Mouse (Mus musculus) liver, postnatal 0 days (tissue): ENCODE measurements around the gene Olfr406. TPM values are rescaled to one million over a fixed set of nuclear protein-coding genes. Genes with fewer than 3 reads are reported as not detected.

Experiments used
- ATAC-seq: fragments of 200-750 bp; cut with Nextera tagmentation; 2 replicates; pipeline ENCODE4 v1.8.0; 2017; ENCODE audit warnings: mild to moderate bottlenecking, moderate library complexity
- DNase-seq: peaks from one replicate; pipeline ENCODE4 v3.0.0-alpha.2; 2016
- H3K27ac ChIP-seq: fragments of 300-500 bp; sonication (generic); 2 replicates; pipeline ENCODE4 v1.5.1; 2014; ENCODE audit warnings: antibody characterized with exemption, moderate library complexity, mild to moderate bottlenecking, low read depth
- H3K27me3 ChIP-seq: fragments of 300-500 bp; sonication (generic); 2 replicates; pipeline ENCODE4 v1.6.1; 2014; ENCODE audit warnings: low read length, control low read depth, mixed read lengths; ENCODE audit not compliant: insufficient read depth
- H3K36me3 ChIP-seq: fragments of 300-500 bp; sonication (generic); replicated peaks from 2 replicates; pipeline ENCODE4 v1.6.1; 2014; ENCODE audit warnings: mild to moderate bottlenecking, control low read depth, low read length, moderate library complexity, mixed read lengths; ENCODE audit not compliant: insufficient read depth
- H3K4me1 ChIP-seq: fragments of 300-500 bp; sonication (generic); 2 replicates; pipeline ENCODE4 v1.6.1; 2014; ENCODE audit warnings: antibody characterized with exemption, mild to moderate bottlenecking, control low read depth; ENCODE audit not compliant: insufficient read depth
- H3K4me2 ChIP-seq: fragments of 300-500 bp; sonication (generic); 2 replicates; pipeline ENCODE4 v1.6.1; 2014; ENCODE audit warnings: low read depth, mild to moderate bottlenecking, low read length, moderate library complexity, mixed read lengths
- H3K4me3 ChIP-seq: fragments of 300-500 bp; sonication (generic); 2 replicates; pipeline ENCODE4 v1.5.1; 2014; ENCODE audit warnings: low read depth, low read length
- H3K9ac ChIP-seq: fragments of 300-500 bp; sonication (generic); replicated peaks from 2 replicates; pipeline ENCODE4 v1.6.1; 2014; ENCODE audit warnings: mild to moderate bottlenecking, moderate library complexity
- H3K9me3 ChIP-seq: fragments of 300-500 bp; sonication (generic); 2 replicates; pipeline ENCODE4 v1.6.1; 2016; ENCODE audit warnings: mild to moderate bottlenecking, control low read depth, low read length, mixed read lengths
- CTCF ChIP-seq: sonication (generic); IDR thresholded peaks from 2 replicates; pipeline ENCODE4 v1.5.1; 2016; ENCODE audit warnings: antibody characterized with exemption, low read depth
- EP300 ChIP-seq: IDR thresholded peaks from 2 replicates; pipeline ENCODE4 v1.6.1; 2016; ENCODE audit warnings: antibody characterized with exemption, low read depth, mild to moderate bottlenecking
- WGBS: fragments of 180-500 bp; shearing (Covaris S2); extraction: QIAGEN DNeasy Blood & Tissue Kit; methylation state at CpG from one replicate; pipeline ENCODE4 v1.1.7; 2014; ENCODE audit not compliant: insufficient replicate concordance; 5-methylcytosine and 5-hydroxymethylcytosine counted together
- polyA plus RNA-seq: library from polyadenylated mRNA; unstranded; fragments of >200 nt; fragmentation: Nextera tagmentation; extraction: Ambion mirVana; gene quantifications from 2 replicates; pipeline ENCODE4 v1.2.1, GENCODE M21; 2015

Gene Olfr406
- polyA plus RNA-seq = not detected in 2 replicates

- Histone ChIP-seq H3K27me3 (no peaks in the 10 kb centered on the region), H3K9me3 (no peaks in the 10 kb centered on the region), H3K27ac (no peak within 1 kb of the TSS), H3K9ac (no peak within 1 kb of the TSS), H3K4me3 (no peak within 1 kb of the TSS), H3K4me1 (no peaks in the 10 kb centered on the region), H3K4me2 (no peak within 1 kb of the TSS), H3K36me3 (no peaks in the 10 kb centered on the region)
- no peak for DNase-seq
- TF ChIP-seq EP300 (no peak), CTCF (no peak)
- 34% methylated on average over 2 of the region's 2 CpGs for WGBS
- no peak for ATAC-seq
Measured at GRCm38 (mm10) chr11:74259508-74259907, at the start of gene Olfr406. Gene Olfr406 (plus strand): TSS chr11:74259808.

- Histone ChIP-seq H3K4me3 (no peak within 1 kb of the TSS), H3K4me1 (no peaks in the 10 kb centered on the region), H3K9ac (no peak within 1 kb of the TSS), H3K36me3 (no peaks in the 10 kb centered on the region), H3K27me3 (no peaks in the 10 kb centered on the region), H3K9me3 (no peaks in the 10 kb centered on the region), H3K27ac (no peak within 1 kb of the TSS), H3K4me2 (no peak within 1 kb of the TSS)
- WGBS = 50% methylated on average over 1 of the region's 1 CpGs
- DNase-seq (no peak), ATAC-seq (no peak)
- TF ChIP-seq EP300 (no peak), CTCF (no peak)
Measured at GRCm38 (mm10) chr11:74211279-74211678, 48.3 kb upstream of the Olfr406 start, which contains the start of gene Olfr43. Gene Olfr43 (minus strand): TSS chr11:74211379.

- DNase-seq = no peak
Measured at GRCm38 (mm10) chr11:74241201-74241600, 18.4 kb upstream of the Olfr406 start.

GRCm38 (mm10) chr11:74283436-74283835, 23.8 kb downstream of the Olfr406 start, which contains the start of gene Olfr59:
Gene Olfr59 (plus strand): TSS chr11:74283736.
- Histone ChIP-seq H3K4me3 (no peak within 1 kb of the TSS), H3K4me2 (no peak within 1 kb of the TSS), H3K9me3 (no peaks in the 10 kb centered on the region), H3K27ac (no peak within 1 kb of the TSS), H3K4me1 (no peaks in the 10 kb centered on the region), H3K36me3 (no peaks in the 10 kb centered on the region), H3K27me3 (no peaks in the 10 kb centered on the region), H3K9ac (no peak within 1 kb of the TSS)
- 43% methylated on average over 2 of the region's 2 CpGs for WGBS
- ATAC-seq (no peak), DNase-seq (no peak)
- no peak for TF ChIP-seq EP300

More at GRCm38 (mm10) chr11:74241201-74241600, 18.4 kb upstream of the Olfr406 start:
- Histone ChIP-seq H3K27ac (no peak overlapping the region), H3K4me1 (no peaks in the 10 kb centered on the region), H3K9me3 (no peaks in the 10 kb centered on the region), H3K9ac (no peak overlapping the region), H3K27me3 (no peaks in the 10 kb centered on the region), H3K4me2 (no peak overlapping the region), H3K36me3 (no peaks in the 10 kb centered on the region), H3K4me3 (no peak overlapping the region)
- TF ChIP-seq EP300 (no peak), CTCF (no peak)
- ATAC-seq = no peak
- 82% methylated on average over 3 of the region's 3 CpGs for WGBS

GRCm38 (mm10) chr11:74287256-74287655, 27.6 kb downstream of the Olfr406 start:
- Histone ChIP-seq H3K9ac (no peak overlapping the region), H3K9me3 (no peaks in the 10 kb centered on the region), H3K4me2 (no peak overlapping the region), H3K4me3 (no peak overlapping the region), H3K27me3 (no peaks in the 10 kb centered on the region), H3K36me3 (no peaks in the 10 kb centered on the region), H3K27ac (no peak overlapping the region), H3K4me1 (no peaks in the 10 kb centered on the region)
- DNase-seq (no peak), ATAC-seq (no peak)
- 61% methylated on average over 2 of the region's 2 CpGs for WGBS
- no peak for TF ChIP-seq CTCF
- TF ChIP-seq EP300 = no peak

Other genes with a start within 250 kb of the Olfr406 start
- not detected in 2 replicates for gene Olfr139, start 203.3 kb upstream of the Olfr406 start, polyA plus RNA-seq
- gene Olfr399, start 203.2 kb upstream of the Olfr406 start, polyA plus RNA-seq = not detected in 2 replicates
- gene Zfp616, start 189.9 kb upstream of the Olfr406 start, polyA plus RNA-seq = not detected in 2 replicates
- not detected in 2 replicates for gene Olfr401, start 146.1 kb upstream of the Olfr406 start, polyA plus RNA-seq
- not detected in 2 replicates for gene Olfr402, start 106.3 kb upstream of the Olfr406 start, polyA plus RNA-seq
- not detected in 2 replicates for gene Olfr403, start 73.6 kb upstream of the Olfr406 start, polyA plus RNA-seq
- gene Olfr43, start 48.4 kb upstream of the Olfr406 start, polyA plus RNA-seq = not detected in 2 replicates
- gene Olfr59, start 23.9 kb downstream of the Olfr406 start, polyA plus RNA-seq = not detected in 2 replicates
- gene Olfr410, start 78.2 kb downstream of the Olfr406 start, polyA plus RNA-seq = not detected in 2 replicates
- gene Olfr411, start 92.8 kb downstream of the Olfr406 start, polyA plus RNA-seq = not detected in 2 replicates
- not detected in 2 replicates for gene Olfr412, start 102.3 kb downstream of the Olfr406 start, polyA plus RNA-seq